Mouse (Mus musculus): ENCODE measurements at regions not wholly inside any gene's neighbourhood (a gene's known extent, or its start where the extent isn't known, plus 50 kb on each side); places are given as distances from the start of the nearest gene placed in this dataset.

GRCm38 (mm10) chr8:100515896-100516295 lies 1099.6 kb upstream of the Cdh8 start:
- Histone ChIP-seq H3K9ac (ENCODE audit: insufficient read depth, low read depth, low read length, poor library complexity, severe bottlenecking) (no peak overlapping the region), H3K27ac (ENCODE audit: insufficient read depth, low read depth, low read length, poor library complexity, severe bottlenecking) (no peak overlapping the region), H3K4me1 (ENCODE audit: control insufficient read depth in 2 of 2, insufficient read depth in 2 of 2, low read length in 2 of 2, poor library complexity in 1 of 2) (no peaks in the 10 kb centered on the region), H3K36me3 (ENCODE audit: control insufficient read depth, insufficient read depth, low read length, poor library complexity, severe bottlenecking) (no peaks in the 10 kb centered on the region), H3K9me3 (ENCODE audit: control insufficient read depth, insufficient read depth, low read depth, low read length) (peaks cover 2% of the 10 kb centered on the region; the same call in 1 of the 2 replicates), H3K4me3 (ENCODE audit: insufficient read depth in 1 of 2, low read depth in 1 of 2, low read length in 2 of 2, poor library complexity in 1 of 2, severe bottlenecking in 1 of 2) (no peak overlapping the region)
- in situ Hi-C loops (cut with MboI; ENCODE audit: low sequenced_read_pairs in 2 of 2, unreplicated experiment in 2 of 2): no loop called here
- TF ChIP-seq ZNF384 (IDR thresholded peaks at IDR 0.05; ENCODE audit: low read depth, low read length) (no peak), CHD2 (IDR thresholded peaks at IDR 0.05; ENCODE audit: low read depth, low read length) (no peak), MAFK (IDR thresholded peaks at IDR 0.05; ENCODE audit: insufficient read depth, low read depth, low read length) (no peak), ZC3H11A (IDR thresholded peaks at IDR 0.05; ENCODE audit: borderline replicate concordance, low read depth, low read length) (no peak), HCFC1 (IDR thresholded peaks at IDR 0.05; ENCODE audit: borderline replicate concordance, insufficient read depth, low read length) (no peak)
- no peak for DNase-seq (ENCODE audit: low read depth, low spot score)

GRCm38 (mm10) chr8:100515152-100515551 lies 1098.9 kb upstream of the Cdh8 start:
- Histone ChIP-seq H3K27ac (ENCODE audit: insufficient read depth, low read depth, low read length, poor library complexity, severe bottlenecking) (no peak overlapping the region), H3K4me1 (ENCODE audit: control insufficient read depth in 2 of 2, insufficient read depth in 2 of 2, low read length in 2 of 2, poor library complexity in 1 of 2) (no peaks in the 10 kb centered on the region), H3K9me3 (ENCODE audit: control insufficient read depth, insufficient read depth, low read depth, low read length) (peaks cover 2% of the 10 kb centered on the region; the same call in 1 of the 2 replicates), H3K36me3 (ENCODE audit: control insufficient read depth, insufficient read depth, low read length, poor library complexity, severe bottlenecking) (no peaks in the 10 kb centered on the region), H3K4me3 (ENCODE audit: insufficient read depth in 1 of 2, low read depth in 1 of 2, low read length in 2 of 2, poor library complexity in 1 of 2, severe bottlenecking in 1 of 2) (no peak overlapping the region), H3K9ac (ENCODE audit: insufficient read depth, low read depth, low read length, poor library complexity, severe bottlenecking) (no peak overlapping the region)
- TF ChIP-seq ZC3H11A (IDR thresholded peaks at IDR 0.05; ENCODE audit: borderline replicate concordance, low read depth, low read length) (no peak), ZNF384 (IDR thresholded peaks at IDR 0.05; ENCODE audit: low read depth, low read length) (no peak), CHD2 (IDR thresholded peaks at IDR 0.05; ENCODE audit: low read depth, low read length) (no peak), MAFK (IDR thresholded peaks at IDR 0.05; ENCODE audit: insufficient read depth, low read depth, low read length) (no peak), HCFC1 (IDR thresholded peaks at IDR 0.05; ENCODE audit: borderline replicate concordance, insufficient read depth, low read length) (no peak)
- in situ Hi-C loops (cut with MboI; ENCODE audit: low sequenced_read_pairs in 2 of 2, unreplicated experiment in 2 of 2): no loop called here
- DNase-seq (ENCODE audit: low read depth, low spot score): no peak

GRCm38 (mm10) chr8:100506478-100506877 lies 1090.2 kb upstream of the Cdh8 start:
- H3K27ac ChIP-seq (ENCODE audit: insufficient read depth, low read depth, low read length, poor library complexity, severe bottlenecking): no peak overlapping the region

GRCm38 (mm10) chr8:100500342-100500712 lies 1084.1 kb upstream of the Cdh8 start:
- H3K27ac ChIP-seq (ENCODE audit: insufficient read depth, low read depth, low read length, poor library complexity, severe bottlenecking): no peak overlapping the region
- H3K4me3 ChIP-seq (ENCODE audit: insufficient read depth in 1 of 2, low read depth in 1 of 2, low read length in 2 of 2, poor library complexity in 1 of 2, severe bottlenecking in 1 of 2): no peak overlapping the region
- in situ Hi-C loops (cut with MboI; ENCODE audit: low sequenced_read_pairs in 2 of 2, unreplicated experiment in 2 of 2): no loop called here
- no peaks in the 10 kb centered on the region for H3K4me1 ChIP-seq (ENCODE audit: control insufficient read depth in 2 of 2, insufficient read depth in 2 of 2, low read length in 2 of 2, poor library complexity in 1 of 2)
- no peaks in the 10 kb centered on the region for H3K9me3 ChIP-seq (ENCODE audit: control insufficient read depth, insufficient read depth, low read depth, low read length)
- no peaks in the 10 kb centered on the region for H3K36me3 ChIP-seq (ENCODE audit: control insufficient read depth, insufficient read depth, low read length, poor library complexity, severe bottlenecking)
- no peak overlapping the region for H3K9ac ChIP-seq (ENCODE audit: insufficient read depth, low read depth, low read length, poor library complexity, severe bottlenecking)
- no peak for TF ChIP-seq ZNF384 (IDR thresholded peaks at IDR 0.05; ENCODE audit: low read depth, low read length)
- no peak for TF ChIP-seq CHD2 (IDR thresholded peaks at IDR 0.05; ENCODE audit: low read depth, low read length)
- no peak for TF ChIP-seq MAFK (IDR thresholded peaks at IDR 0.05; ENCODE audit: insufficient read depth, low read depth, low read length)
- no peak for TF ChIP-seq ZC3H11A (IDR thresholded peaks at IDR 0.05; ENCODE audit: borderline replicate concordance, low read depth, low read length)
- TF ChIP-seq HCFC1 (IDR thresholded peaks at IDR 0.05; ENCODE audit: borderline replicate concordance, insufficient read depth, low read length): no peak
- DNase-seq (ENCODE audit: low read depth, low spot score): no peak

More at GRCm38 (mm10) chr8:100506478-100506877, 1090.2 kb upstream of the Cdh8 start:
- Histone ChIP-seq H3K4me1 (ENCODE audit: control insufficient read depth in 2 of 2, insufficient read depth in 2 of 2, low read length in 2 of 2, poor library complexity in 1 of 2) (no peaks in the 10 kb centered on the region), H3K36me3 (ENCODE audit: control insufficient read depth, insufficient read depth, low read length, poor library complexity, severe bottlenecking) (no peaks in the 10 kb centered on the region), H3K9ac (ENCODE audit: insufficient read depth, low read depth, low read length, poor library complexity, severe bottlenecking) (no peak overlapping the region), H3K4me3 (ENCODE audit: insufficient read depth in 1 of 2, low read depth in 1 of 2, low read length in 2 of 2, poor library complexity in 1 of 2, severe bottlenecking in 1 of 2) (no peak overlapping the region), H3K9me3 (ENCODE audit: control insufficient read depth, insufficient read depth, low read depth, low read length) (no peaks in the 10 kb centered on the region)
- in situ Hi-C loops (cut with MboI; ENCODE audit: low sequenced_read_pairs in 2 of 2, unreplicated experiment in 2 of 2): no loop called here
- TF ChIP-seq ZNF384 (IDR thresholded peaks at IDR 0.05; ENCODE audit: low read depth, low read length) (no peak), MAFK (IDR thresholded peaks at IDR 0.05; ENCODE audit: insufficient read depth, low read depth, low read length) (peak; percentile 70), ZC3H11A (IDR thresholded peaks at IDR 0.05; ENCODE audit: borderline replicate concordance, low read depth, low read length) (no peak), CHD2 (IDR thresholded peaks at IDR 0.05; ENCODE audit: low read depth, low read length) (no peak), HCFC1 (IDR thresholded peaks at IDR 0.05; ENCODE audit: borderline replicate concordance, insufficient read depth, low read length) (no peak)
- DNase-seq (ENCODE audit: low read depth, low spot score): no peak

All from ES-E14 (cell line).